Mouse (Mus musculus) heart, embryonic 16.5 days (tissue): ENCODE data around the gene Adamtsl1. TPM values are rescaled to one million over a fixed set of nuclear protein-coding genes. Genes with fewer than 3 reads are reported as not detected.
A peak's percentile ranks its signal among the peaks of the same experiment; 100 is the strongest.

Experiments used
- ATAC-seq: fragments of 200-750 bp; cut with Nextera tagmentation; replicated peaks from 2 replicates; pipeline ENCODE4 v1.8.0; 2017; ENCODE audit warnings: moderate number of reproducible peaks; ENCODE audit not compliant: insufficient read depth, low FRiP score; ENCODE audit errors: extremely low read depth
- H3K27ac ChIP-seq: fragments of 300-500 bp; sonication (generic); 2 replicates; pipeline ENCODE4 v1.5.1; 2014; ENCODE audit warnings: mild to moderate bottlenecking, low read length, control low read depth, moderate library complexity
- H3K27me3 ChIP-seq: fragments of 300-500 bp; sonication (generic); 2 replicates; pipeline ENCODE4 v1.6.1; 2014; ENCODE audit warnings: low read length, mixed read lengths; ENCODE audit not compliant: control insufficient read depth, insufficient read depth
- H3K36me3 ChIP-seq: fragments of 300-500 bp; sonication (generic); 2 replicates; pipeline ENCODE4 v1.6.1; 2014; ENCODE audit not compliant: control insufficient read depth, insufficient read depth
- H3K4me1 ChIP-seq: fragments of 300-500 bp; sonication (generic); 2 replicates; pipeline ENCODE4 v1.6.1; 2014; ENCODE audit warnings: low read length, mixed read lengths; ENCODE audit not compliant: control insufficient read depth, insufficient read depth
- H3K4me2 ChIP-seq: fragments of 300-500 bp; sonication (generic); 2 replicates; pipeline ENCODE4 v1.6.1; 2014; ENCODE audit warnings: low read depth, mild to moderate bottlenecking, control low read depth, low read length
- H3K4me3 ChIP-seq: fragments of 300-500 bp; sonication (generic); 2 replicates; pipeline ENCODE4 v1.5.1; 2014; ENCODE audit warnings: mild to moderate bottlenecking, control low read depth, low read length
- H3K9ac ChIP-seq: fragments of 300-500 bp; sonication (generic); 2 replicates; pipeline ENCODE4 v1.6.1; 2014; ENCODE audit warnings: low read length, control low read depth
- H3K9me3 ChIP-seq: fragments of 300-500 bp; sonication (generic); replicated peaks from 2 replicates; pipeline ENCODE4 v1.6.1; 2016; ENCODE audit warnings: low read length; ENCODE audit not compliant: control insufficient read depth
- WGBS: fragments of 180-500 bp; shearing (Covaris S2); extraction: QIAGEN DNeasy Blood & Tissue Kit; methylation state at CpG from one replicate; pipeline ENCODE4 v1.1.7; 2014; 5-methylcytosine and 5-hydroxymethylcytosine counted together
- polyA plus RNA-seq: library from polyadenylated mRNA; unstranded; fragments of >200 nt; fragmentation: Nextera tagmentation; extraction: Ambion mirVana; gene quantifications from 2 replicates; pipeline ENCODE4 v1.2.1, GENCODE M21; 2015

The Adamtsl1 gene
- 7.9 and 11.7 TPM in 2 replicates for polyA plus RNA-seq

DNA sequence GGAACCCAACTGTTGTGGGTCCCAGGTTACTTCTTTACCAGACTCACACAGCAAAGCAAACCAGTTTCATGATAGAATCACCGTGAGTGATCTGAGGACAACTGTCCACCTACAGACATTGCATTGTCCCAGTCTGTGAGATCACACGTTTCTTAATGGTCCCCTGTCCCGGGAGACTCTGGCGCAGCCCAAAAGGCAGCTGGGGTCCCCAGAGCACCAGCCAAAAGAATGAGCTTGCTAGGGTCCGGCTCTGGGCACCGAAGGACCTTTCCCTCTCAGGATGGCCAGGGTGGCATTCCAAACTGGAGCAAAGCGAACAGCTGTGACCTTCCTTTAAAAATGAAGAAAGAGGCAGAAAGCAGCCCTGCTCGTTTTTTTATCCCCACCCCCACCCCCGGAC, at the start of gene Adamtsl1:
Gene Adamtsl1, plus strand, starts transcription at position 381 of the 400 bp plus-strand sequence.
- Histone ChIP-seq H3K27ac (no peak within 1 kb of the TSS), H3K27me3 (peaks cover 23% of the 10 kb centered on the region), H3K9ac (peak within 1 kb of the TSS; percentile 62), H3K9me3 (no peaks in the 10 kb centered on the region), H3K4me2 (peak within 1 kb of the TSS; percentile 99), H3K4me1 (peaks cover 9% of the 10 kb centered on the region), H3K36me3 (no peaks in the 10 kb centered on the region), H3K4me3 (peak within 1 kb of the TSS; percentile 65)
- 6% methylated on average over 9 of the region's 9 CpGs for WGBS
- ATAC-seq, result no peak

DNA sequence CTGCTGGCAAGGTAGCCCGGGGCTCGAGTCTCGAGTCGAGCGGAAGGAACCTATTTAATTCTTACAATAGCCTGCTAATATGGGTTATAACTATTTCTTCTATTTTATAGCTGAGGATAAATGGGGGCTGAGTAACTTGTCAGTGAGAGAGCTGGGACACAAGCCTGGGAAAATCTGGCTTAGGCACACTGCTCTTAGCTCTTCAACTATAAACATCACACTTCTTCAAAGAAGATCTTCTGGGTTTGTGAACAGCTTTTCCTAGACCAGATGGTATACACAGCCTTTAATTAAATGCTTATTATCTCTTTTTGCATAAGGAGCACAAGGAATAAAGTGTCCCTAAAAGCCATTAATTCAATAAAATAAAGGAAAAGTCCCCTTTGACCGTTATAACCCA, 30.4 kb upstream of the Adamtsl1 start:
- ATAC-seq, result no peak
- H3K27ac ChIP-seq, result no peak overlapping the region
- no peaks in the 10 kb centered on the region for H3K9me3 ChIP-seq
- 90% methylated on average over 6 of the region's 6 CpGs for WGBS
- no peaks in the 10 kb centered on the region for H3K27me3 ChIP-seq
- H3K36me3 ChIP-seq, result no peaks in the 10 kb centered on the region
- H3K4me1 ChIP-seq, result no peaks in the 10 kb centered on the region
- H3K9ac ChIP-seq, result no peak overlapping the region
- no peak overlapping the region for H3K4me3 ChIP-seq
- no peak overlapping the region for H3K4me2 ChIP-seq

DNA sequence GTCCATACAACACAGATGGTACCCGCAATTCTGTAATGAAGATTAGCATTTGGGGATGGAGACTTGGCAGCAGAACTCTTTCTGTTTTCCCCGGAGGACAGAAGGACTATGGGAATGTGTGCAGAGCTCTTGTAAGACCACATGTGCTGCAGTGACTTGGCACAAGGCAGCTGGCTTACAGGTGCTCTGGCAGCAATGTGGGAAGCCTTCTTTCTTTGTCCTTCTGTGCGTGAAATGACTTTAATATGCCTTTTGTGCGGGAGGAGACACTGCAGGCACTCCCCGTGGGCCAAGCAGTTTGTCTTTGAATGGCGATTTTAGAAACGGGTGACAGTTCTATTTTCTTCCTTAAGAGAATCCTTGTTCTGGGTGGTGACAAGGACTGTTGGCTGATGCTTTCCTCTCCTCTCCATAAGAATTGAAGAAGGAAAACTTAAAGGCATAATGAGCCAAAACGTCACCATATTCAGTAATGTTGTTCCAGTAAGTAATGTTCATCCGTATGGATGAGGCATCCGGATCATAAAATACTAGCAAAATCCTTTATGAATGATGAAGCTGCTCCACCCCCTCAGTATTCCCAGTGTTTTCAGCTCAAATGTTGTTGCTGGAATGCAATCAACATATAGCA, 27.5 kb upstream of the Adamtsl1 start:
- Histone ChIP-seq H3K9me3 (no peaks in the 10 kb centered on the region), H3K36me3 (no peaks in the 10 kb centered on the region), H3K27ac (no peak overlapping the region), H3K27me3 (no peaks in the 10 kb centered on the region), H3K9ac (no peak overlapping the region), H3K4me2 (no peak overlapping the region), H3K4me3 (no peak overlapping the region), H3K4me1 (no peaks in the 10 kb centered on the region)
- 80% methylated on average over 10 of the region's 10 CpGs for WGBS
- no peak for ATAC-seq

DNA sequence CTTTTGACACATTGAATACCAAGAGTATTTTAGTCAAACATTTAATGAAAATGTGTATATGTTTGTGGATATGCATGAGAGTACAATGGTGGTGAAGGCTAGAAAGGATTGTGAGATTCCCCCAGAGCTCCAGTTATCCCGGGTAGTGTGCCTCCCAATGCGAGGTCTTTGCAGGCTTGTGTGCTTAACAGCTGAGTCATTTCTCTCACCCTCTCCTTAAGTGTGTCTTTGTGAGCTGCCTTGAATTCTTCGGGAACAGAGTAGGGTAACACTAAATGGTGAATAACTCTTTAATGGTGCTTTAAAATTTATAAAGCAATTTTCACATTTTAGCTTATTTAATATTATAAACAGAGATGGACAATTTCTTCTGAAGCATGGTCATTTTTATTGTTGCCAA, 8.3 kb upstream of the Adamtsl1 start:
- no peak overlapping the region for H3K4me2 ChIP-seq
- no peak overlapping the region for H3K27ac ChIP-seq
- no peaks in the 10 kb centered on the region for H3K36me3 ChIP-seq
- H3K4me3 ChIP-seq, result no peak overlapping the region
- H3K9ac ChIP-seq, result no peak overlapping the region
- H3K4me1 ChIP-seq, result no peaks in the 10 kb centered on the region
- H3K9me3 ChIP-seq, result no peaks in the 10 kb centered on the region
- 44% methylated on average over 3 of the region's 3 CpGs for WGBS
- H3K27me3 ChIP-seq, result no peaks in the 10 kb centered on the region
- no peak for ATAC-seq

DNA sequence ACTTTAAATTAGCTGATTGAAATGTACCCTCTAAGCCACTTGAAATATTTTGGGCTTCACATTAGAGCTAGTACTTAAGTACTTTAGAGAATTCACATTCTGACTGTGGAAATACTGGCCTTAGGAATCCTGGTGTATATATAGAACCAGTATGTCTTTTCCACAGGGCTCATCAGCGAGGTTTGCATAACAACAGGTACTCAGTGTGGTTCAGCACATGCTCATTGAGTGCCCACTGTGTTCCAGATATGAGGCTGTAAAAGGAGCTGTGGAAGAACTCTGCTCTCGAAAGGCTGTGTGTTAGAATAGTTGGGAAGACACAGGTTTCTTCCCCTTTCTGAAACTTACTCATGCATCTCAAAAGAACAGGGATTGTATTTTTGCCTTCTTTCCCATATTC, 7.0 kb upstream of the Adamtsl1 start:
- Histone ChIP-seq H3K9ac (no peak overlapping the region), H3K27me3 (peaks cover 2% of the 10 kb centered on the region), H3K27ac (no peak overlapping the region), H3K4me1 (no peaks in the 10 kb centered on the region), H3K36me3 (no peaks in the 10 kb centered on the region), H3K9me3 (no peaks in the 10 kb centered on the region), H3K4me3 (no peak overlapping the region), H3K4me2 (no peak overlapping the region)
- WGBS, result 51% methylated on average over 2 of the region's 2 CpGs
- ATAC-seq, result no peak

DNA sequence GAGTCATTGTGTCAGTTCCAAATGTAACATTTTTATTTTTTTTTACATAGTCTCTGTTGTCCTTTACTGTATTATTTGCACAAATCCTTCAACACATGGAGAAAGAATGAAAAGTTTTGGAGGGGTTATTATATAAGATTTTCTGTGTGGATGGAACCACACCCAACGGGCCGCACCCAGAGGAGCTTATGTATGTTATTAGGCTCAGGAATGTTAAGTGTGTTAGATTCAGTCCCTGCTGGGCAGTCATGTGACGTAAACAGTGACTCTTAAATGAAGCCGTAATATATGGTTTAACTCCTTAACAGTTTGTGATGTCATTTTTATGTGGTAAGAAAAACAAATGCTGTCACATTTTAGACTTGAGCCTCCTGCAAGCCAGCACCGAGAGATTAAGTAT, 6.5 kb upstream of the Adamtsl1 start:
- Histone ChIP-seq H3K4me1 (no peaks in the 10 kb centered on the region), H3K27me3 (peaks cover 5% of the 10 kb centered on the region), H3K36me3 (no peaks in the 10 kb centered on the region), H3K27ac (no peak overlapping the region), H3K4me3 (no peak overlapping the region), H3K4me2 (no peak overlapping the region), H3K9ac (no peak overlapping the region), H3K9me3 (no peaks in the 10 kb centered on the region)
- 45% methylated on average over 5 of the region's 5 CpGs for WGBS
- ATAC-seq, result no peak

DNA sequence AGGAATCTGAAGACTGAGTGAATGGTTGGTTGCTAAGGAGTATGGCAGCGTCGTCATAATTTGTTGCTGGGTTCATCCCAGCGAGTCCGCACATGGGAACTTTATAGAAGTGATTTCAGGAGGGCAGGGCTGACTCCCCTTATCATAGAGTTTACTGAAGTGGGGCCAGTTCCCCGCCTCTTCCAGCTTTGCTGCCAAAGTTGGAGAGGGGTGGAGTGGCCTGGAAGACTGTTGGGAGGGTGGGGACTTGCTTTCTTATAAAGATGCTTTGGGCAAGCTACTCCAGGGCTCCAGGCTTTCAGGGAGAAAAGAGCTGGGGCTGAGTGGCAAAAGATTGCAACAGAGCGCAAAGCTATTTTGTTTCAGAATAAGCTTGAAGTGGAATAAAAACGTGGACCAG, 684 bp upstream of the Adamtsl1 start:
- Histone ChIP-seq H3K9me3 (no peaks in the 10 kb centered on the region), H3K4me2 (peak overlapping the region; percentile 99), H3K4me1 (peaks cover 9% of the 10 kb centered on the region), H3K36me3 (no peaks in the 10 kb centered on the region), H3K9ac (no peak overlapping the region), H3K27me3 (peaks cover 23% of the 10 kb centered on the region), H3K27ac (no peak overlapping the region), H3K4me3 (peak overlapping the region; percentile 65)
- WGBS, result 17% methylated on average over 7 of the region's 7 CpGs
- ATAC-seq, result peak; percentile 65

DNA sequence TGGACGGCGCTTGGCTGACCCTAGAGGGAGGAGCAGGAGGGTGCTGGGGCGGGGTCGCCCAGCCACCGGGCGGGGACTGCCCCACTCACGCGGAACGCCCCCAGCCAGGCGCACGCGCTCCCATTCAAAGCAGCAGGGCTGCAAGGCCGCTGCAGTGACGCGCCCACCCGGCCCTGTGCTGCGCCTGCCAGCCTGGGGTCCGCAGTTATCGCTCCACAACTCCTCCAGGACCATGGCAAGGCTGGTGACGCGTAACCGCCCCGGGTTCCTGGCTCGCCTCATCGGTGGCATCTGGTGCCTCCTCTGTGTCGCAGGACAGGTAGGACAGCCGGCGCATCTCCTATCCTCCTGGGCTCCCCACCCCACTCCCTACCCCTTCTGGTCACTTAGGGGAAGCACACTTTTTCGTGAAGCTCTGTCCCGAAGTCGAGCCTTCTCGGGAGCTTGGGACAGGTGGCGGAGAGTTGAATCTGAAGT, 271 bp downstream of the Adamtsl1 start:
- Histone ChIP-seq H3K27me3 (peaks cover 23% of the 10 kb centered on the region), H3K4me3 (peak overlapping the region; percentile 65), H3K4me2 (peak overlapping the region; percentile 99), H3K4me1 (peaks cover 9% of the 10 kb centered on the region), H3K27ac (no peak overlapping the region), H3K36me3 (no peaks in the 10 kb centered on the region), H3K9me3 (no peaks in the 10 kb centered on the region), H3K9ac (peak overlapping the region; percentile 62)
- ATAC-seq, result peak; percentile 76
- whole genome bisulfite sequencing, result under 1% methylated on average over 31 of the region's 33 CpGs

DNA sequence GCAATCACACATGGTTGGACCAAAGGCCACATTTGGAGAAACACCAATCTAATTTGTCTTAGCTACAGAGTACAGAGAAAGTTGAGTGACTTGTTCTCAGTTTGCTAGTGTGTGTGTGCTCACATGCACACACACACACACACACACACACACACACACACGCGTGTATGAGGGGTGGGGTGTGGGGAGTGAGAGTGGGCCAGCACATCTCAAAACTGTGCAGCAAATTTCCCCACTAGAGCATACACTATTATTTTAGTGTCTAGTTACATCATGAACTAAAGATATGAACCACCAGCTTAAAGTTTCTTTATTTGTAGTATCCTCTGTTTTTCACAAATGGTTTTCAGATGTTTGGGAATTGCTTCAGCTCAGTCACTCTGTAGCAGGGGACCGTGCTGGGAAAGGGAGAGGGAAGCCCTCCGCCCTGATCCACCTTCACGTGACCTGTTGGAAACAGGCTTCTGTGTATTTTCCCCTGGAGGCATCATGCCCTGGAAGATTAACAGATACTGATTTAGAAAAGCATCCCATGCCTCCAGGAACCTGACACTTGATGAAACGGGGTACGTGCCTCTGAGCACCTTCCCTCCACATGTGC, 13.1 kb downstream of the Adamtsl1 start:
- H3K9me3 ChIP-seq, result no peaks in the 10 kb centered on the region
- no peak for ATAC-seq
- H3K27me3 ChIP-seq, result 0 out of 2 replicates have a peak, but pooled peaks cover 2% of the 10 kb centered on the region
- H3K36me3 ChIP-seq, result no peaks in the 10 kb centered on the region
- no peak overlapping the region for H3K4me3 ChIP-seq
- WGBS, result 81% methylated on average over 7 of the region's 7 CpGs
- no peak overlapping the region for H3K4me2 ChIP-seq
- no peak overlapping the region for H3K27ac ChIP-seq
- H3K4me1 ChIP-seq, result no peaks in the 10 kb centered on the region
- no peak overlapping the region for H3K9ac ChIP-seq
